Mouse (Mus musculus) urinary bladder, postnatal 4 days (tissue): ENCODE results near the gene Pcgf1.

Experiments
- DNase-seq, 2 experiments: peaks; one replicate each; pipeline ENCODE4 v3.0.0; 2021 to 2022; ENCODE audit warnings: low spot score in 2 of 2

The Pcgf1 gene

DNA sequence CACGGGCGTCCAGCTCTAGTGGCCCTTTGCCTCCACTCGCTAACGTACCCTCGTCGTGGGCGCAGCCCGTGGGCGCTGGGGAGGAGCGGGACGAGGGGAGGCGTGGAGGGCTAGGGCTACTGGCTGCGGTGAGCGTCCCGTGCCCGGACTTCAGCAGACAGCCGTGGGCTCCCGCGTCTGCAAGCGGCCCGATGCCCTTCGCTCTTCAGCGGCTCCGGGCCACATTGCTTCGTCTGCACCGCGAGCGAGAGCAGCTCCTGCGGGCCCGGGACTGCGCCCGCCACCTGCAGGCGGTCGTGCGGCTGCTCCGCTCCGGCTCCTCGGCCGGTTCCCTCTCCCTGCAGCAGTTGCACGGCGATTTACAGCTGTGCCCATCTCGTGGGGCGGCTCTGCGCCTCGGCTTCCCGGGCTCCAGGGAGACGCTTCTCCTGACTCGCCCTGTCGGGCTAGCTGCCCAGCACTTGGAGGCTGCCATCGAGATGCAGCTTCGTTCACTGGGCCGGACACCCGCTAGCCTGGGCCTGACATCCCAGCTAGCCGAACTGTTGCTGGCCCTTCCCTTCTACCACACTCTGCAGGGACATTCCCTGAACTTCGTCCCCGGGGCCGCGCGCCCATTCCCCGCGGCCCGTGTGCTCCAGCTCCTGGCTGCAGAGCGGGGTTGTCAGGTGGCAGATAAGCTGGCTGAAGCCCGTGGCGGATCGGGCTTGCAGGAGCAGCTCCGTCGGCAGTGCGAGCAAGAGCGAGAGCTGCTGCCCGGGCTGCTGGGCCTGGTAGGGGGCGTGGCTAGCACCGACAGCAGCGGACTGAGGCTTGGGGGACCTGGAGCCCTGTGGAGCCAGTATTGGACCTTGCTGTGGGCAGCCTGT, 24.3 kb downstream of the Pcgf1 start:
- DNase-seq = peak in 1 of 2 experiments; percentile 60

DNA sequence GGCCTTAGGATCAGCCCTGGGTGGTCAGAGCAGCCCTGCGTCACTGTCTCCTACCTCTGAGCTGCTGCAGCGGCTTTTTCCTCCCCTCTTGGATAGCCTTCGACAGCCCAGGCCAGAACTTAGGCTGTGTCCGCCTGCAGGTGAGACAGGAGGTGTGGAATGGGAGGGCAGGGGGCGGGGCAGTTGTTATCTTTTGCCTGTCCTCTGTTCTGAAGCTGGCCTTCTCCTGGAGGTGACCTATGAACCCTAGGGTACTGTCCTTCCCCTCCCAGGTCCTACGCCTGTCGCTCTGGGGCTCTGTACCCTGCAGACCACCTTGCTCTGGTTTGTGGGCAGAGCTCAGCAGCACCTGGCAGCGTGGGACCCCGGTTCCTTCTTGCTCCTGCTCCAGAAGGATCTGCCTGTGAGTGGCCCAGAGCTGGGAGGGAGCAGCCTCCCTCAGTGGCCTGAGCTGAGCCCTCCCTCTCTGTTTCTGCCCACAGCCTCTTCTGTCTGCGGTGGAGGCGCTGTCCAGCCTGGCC, 25.5 kb downstream of the Pcgf1 start:
- no peak for DNase-seq

GRCm38 (mm10) chr6:83104158-83104557, 26.5 kb downstream of the Pcgf1 start:
- DNase-seq = no peak

DNA sequence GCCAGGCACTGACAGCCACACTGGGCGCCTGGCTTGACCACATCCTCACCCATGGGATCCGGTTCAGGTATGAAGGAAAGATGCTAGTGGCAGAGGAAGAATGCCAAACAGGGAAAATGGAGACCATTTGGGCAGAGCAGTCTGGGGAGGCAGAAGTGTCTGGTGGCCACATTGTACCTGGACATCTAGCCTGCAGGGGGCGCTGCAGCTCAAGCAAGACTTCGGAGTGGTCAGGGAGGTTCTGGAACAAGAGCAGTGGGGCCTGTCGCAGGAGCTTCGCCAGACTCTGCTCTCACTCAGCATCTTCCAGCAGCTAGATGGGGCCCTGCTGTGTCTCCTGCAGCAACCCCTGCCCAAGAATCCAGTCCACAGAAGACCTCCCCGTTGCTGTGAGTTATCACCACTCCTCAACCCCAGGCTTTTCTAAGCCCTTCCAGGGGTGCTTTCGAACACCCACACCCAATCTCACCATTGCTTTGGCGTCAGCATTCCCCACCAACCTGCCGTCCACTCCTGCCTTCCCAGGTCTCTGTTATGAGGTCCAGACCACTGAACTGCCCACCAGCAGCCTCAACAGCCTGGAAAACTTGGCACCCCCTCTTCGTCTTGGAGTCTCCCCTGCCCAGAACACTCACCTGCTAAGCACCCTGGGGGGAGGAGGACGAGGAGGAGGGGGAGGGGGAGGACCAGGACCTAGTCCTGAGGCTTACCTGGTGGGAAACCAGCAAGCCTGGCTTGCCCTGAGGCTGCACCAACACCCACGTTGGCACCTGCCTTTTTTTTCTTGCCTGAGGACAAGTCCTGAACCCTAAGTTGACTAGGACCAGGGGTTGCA, 30.1 kb downstream of the Pcgf1 start:
- DNase-seq = peak; percentile 67 to 83

GRCm38 (mm10) chr6:83108762-83109668, 31.3 kb downstream of the Pcgf1 start, which contains the start of gene Mrpl53:
Gene Mrpl53 (plus strand): TSS chr6:83109040.
- peak; percentile 79 to 84 for DNase-seq

DNA sequence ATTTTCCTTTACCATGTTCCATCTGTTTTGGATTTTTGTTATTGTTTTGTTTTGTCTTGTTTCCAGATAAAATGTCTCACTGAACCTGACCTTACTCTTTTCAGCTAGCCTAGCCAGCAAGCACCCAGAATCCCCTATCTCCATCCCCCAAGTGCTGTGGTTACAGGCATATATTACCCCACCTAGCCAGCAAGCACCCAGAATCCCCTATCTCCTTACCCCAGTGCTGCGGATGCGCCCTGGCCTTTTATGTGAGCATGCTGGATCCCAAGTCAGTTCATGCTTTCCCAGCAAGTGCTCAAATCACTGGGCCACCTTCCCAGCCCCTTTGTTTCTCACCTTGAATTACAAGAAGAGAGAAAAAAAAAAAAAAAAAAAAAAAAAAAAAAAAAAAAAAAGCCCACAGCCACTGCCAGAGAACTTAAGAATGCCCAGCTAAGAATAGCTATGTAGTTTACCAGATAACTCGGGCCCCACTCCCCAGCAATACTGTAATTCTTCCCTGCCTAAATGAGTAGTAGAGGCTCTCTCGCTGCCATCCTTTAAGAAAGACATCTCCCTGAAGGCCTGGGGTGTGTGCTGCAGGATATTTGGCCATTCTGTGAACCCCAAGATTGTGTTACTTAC, 34.0 kb downstream of the Pcgf1 start:
- no peak for DNase-seq

DNA sequence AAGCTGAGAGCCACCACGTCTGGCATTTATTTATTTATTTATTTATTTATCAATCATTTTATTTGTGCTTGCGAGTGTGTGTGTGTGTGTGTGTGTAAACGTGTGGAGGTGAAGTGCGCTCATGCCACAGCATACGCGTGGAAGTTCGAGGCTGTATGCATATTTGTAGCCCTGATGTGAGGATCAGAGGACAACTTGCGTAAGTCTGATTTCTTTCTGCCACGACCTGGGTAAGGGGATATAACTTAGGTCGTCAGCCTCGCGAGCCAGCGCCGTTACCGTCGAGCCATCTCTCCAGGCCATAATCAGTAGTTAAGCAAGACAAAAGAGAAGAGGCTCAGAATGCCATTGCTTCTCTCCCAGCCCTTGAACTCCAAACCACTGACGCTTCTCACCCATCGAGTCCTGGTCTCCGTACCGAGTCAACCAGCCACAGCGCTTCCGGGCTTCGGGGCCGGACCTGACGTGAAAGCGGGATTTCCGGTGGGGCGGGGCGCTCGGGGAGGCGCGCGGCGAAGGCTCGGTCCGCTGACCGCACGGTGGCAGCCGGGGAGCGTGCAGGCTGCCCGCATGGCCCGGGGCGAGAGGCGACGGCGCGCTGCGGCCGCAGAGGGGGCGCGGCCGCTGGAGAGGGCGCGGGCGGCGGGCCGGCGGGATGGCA, 37.5 kb downstream of the Pcgf1 start, which contains the start of gene Mogs:
Mogs (plus strand) TSS at position 486 of the 661 bp plus-strand sequence.
- DNase-seq = peak; percentile 91 to 97

- DNase-seq = no peak
Observed at GRCm38 (mm10) chr6:83115682-83116372, 38.2 kb downstream of the Pcgf1 start.

DNA sequence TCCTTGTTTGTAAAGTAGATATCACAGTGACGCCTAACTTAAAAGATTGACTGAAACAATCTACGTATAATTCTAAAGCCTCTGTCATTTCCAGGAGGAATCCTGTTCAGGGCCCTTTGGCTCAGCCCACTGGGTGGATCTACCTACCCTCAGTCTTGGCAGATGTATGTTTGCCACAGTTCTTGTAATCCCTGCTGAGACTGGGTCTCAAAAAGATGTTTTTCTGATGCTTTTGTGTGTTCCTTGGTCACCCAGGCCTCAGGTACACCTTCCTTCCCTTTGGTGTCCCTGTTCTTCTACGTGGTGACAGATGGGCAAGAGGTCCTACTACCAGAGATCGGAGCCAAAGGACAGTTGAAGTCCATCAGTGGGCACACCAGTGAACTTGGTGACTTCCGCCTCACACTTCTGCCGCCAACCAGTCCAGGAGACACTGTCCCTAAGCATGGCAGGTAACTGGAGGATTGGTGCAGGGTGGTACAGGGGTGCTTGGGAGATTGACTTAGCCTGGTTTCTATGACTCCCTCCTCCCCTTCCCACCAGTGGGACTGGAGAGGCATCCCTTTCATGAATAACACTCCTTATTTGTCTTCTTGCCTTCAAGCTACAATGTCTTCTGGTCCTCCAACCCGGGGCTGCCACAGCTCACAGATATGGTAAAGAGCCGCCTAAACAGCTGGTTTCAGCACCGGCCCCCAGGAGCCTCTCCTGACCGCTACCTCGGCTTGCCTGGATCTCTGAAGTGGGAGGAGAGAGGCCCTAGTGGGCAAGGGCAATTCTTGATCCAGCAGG, 38.9 kb downstream of the Pcgf1 start:
- DNase-seq = no peak

DNA sequence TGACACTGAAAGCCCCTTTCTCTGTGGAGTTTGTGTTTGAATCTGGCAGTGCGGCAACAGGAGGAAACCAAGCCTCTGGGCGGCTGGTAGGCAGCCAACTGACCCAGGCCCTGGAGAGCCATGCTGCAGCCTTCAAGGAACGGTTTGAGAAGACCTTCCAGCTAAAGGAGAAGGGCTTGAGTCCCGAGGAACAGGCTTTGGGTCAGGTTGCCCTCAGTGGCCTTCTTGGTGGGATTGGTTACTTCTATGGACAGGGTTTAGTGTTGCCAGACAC, 39.4 kb downstream of the Pcgf1 start:
- no peak for DNase-seq

DNA sequence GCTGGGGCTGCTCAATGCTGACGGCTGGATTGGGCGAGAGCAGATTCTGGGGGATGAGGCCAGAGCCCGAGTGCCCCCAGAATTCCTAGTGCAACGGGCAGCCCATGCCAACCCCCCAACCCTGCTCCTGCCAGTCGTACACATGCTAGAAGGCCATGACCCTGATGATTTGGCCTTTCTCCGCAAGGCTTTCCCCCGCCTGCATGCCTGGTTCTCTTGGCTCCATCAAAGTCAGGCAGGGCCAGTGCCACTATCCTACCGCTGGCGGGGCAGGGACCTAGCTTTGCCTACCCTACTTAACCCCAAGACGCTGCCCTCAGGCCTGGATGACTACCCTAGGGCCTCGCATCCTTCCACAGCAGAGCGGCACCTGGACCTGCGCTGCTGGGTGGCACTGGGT, 39.9 kb downstream of the Pcgf1 start:
- no peak for DNase-seq

DNA sequence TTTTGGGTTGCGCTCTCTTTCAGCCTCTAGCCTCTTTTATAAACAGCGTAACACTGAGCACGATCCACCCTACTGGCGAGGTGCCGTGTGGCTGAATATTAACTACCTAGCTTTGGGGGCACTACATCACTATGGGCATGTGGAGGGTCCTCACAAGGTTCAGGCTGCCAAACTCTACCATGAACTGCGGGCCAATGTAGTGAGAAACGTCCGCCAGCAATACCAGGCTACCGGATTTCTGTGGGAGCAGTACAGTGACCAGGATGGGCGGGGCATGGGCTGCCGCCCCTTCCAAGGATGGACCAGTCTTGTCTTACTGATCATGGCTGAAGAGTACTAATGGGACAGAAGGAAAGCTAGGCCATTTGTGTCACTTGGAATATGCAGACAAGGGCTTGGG, 40.7 kb downstream of the Pcgf1 start:
- DNase-seq = no peak

GRCm38 (mm10) chr6:83118825-83119733, 41.4 kb downstream of the Pcgf1 start:
- DNase-seq = no peak

GRCm38 (mm10) chr6:83119734-83120051, 42.0 kb downstream of the Pcgf1 start:
- no peak for DNase-seq

DNA sequence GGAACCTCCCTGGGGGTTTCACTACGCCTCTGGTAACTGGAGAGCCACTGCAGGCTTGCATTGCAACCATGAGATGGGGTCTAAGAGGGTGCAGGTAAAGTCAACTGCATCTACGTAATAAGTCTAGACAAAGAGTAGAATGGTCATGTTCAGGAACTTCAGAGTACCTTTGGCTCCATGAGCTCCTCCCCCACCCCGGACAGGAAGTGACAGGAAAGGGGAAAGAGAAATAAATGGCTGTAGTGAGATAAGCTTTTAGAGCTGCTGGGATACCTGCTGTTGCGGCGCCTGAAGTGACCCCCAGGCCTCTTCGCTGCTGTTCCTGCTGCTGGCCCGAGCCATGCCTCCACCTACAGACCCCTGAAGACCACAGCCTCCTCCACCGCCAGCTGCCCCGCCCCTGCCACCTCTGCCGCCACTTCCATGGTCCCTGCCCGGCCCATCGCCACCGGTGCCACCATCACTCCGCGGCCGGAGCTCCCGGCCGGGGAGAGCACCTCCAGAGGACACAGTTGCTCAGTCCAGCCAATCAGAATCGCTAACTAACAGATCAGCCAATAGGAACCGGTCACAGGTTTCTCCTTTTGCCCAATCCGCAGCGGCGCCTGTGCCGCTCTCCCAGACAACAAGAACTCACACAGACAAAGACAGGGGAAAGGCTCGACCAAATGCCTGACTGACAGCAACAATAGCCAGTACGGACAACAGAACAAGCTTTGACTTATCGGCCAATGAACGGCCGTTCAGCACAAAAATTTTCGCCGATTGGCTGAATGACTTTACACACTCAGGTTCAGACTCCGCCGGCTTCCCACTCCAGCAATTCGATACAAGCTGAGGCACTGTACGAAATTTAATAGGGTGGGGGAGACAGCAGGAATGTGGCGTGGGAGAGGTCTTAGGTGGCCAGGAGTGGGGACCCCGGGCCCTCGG, 43.5 kb downstream of the Pcgf1 start, which contains the start of gene Wbp1:
Wbp1 (minus strand) TSS at position 630 of the 933 bp plus-strand sequence.
- DNase-seq = peak; percentile 88 to 93

DNA sequence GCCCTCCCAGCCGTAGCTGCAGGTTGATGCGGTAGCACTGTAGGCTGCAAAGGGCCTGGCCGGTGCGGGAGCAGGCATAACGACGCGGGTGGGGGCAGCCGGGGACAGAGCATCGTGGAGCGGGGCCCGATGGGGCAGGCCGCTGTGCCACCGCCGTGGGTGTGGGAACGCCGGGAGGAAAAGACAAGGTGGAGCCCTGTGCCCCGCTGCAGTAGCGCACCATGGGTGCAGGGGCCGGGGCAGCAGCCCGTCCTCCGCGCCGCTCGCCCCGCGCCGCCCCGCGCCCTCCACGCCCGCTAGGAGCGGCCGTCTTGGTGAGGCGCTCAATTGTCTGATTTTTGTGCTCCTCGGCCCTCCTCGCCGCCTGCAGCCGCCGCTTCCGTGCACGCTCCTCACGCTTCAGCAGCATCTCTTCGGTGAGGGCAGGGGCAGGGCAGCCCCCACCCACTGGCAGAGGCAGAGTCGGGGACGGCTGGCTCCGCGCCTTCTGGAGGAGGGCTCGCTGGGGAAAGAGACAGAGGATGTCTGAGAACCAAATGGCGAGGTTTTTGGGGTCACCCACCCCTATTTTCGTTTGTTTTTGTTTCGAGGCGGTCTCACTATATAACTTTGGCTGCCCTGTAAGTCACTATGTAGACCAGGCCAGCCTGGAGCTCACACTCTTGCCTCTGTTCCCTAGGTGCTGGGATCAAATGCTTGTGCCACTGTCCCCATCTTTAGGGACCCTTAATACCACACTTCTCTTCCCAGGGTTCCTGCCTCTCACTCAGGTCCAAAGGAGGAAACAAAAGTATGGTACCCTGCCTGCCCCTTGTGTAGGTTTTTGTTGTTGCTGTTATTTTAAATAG, 44.4 kb downstream of the Pcgf1 start:
- no peak for DNase-seq
